Mouse (Mus musculus): ENCODE data around the gene Gng5.

- no peak for TF ChIP-seq CTCF (IDR thresholded peaks at IDR 0.05; ENCODE audit: extremely low read depth, insufficient read depth, low read length)
- TF ChIP-seq POLR2A (IDR thresholded peaks at IDR 0.05; ENCODE audit: extremely low read depth, insufficient read depth, low read length) = no peak
Measured at GRCm38 (mm10) chr3:146469226-146469625, 30.4 kb upstream of the Gng5 start.

Data from cortical plate, adult 2 months (tissue).